Mouse (Mus musculus) spleen, adult 2 months (tissue): ENCODE data around the gene Zeb2. TPM values are rescaled to one million over a fixed set of nuclear protein-coding genes. Genes with fewer than 3 reads are reported as not detected.

Experiments used
- DNase-seq, 2 experiments: peaks; one replicate each; pipeline versions ENCODE4 v3.0.0 to v3.0.0-alpha.2; 2012 to 2021; ENCODE audit warnings: low spot score in 2 of 2, low read depth in 1 of 2
- H3K27ac ChIP-seq: fragments of 200-500 bp; 2 replicates; pipeline ENCODE4 v1.5.1; 2012; ENCODE audit warnings: low read length, inconsistent platforms; ENCODE audit not compliant: insufficient read depth
- H3K27me3 ChIP-seq: fragments of 200-500 bp; 2 replicates; pipeline ENCODE4 v1.6.1; 2012; ENCODE audit warnings: mild to moderate bottlenecking, moderate library complexity, low read length, inconsistent platforms; ENCODE audit not compliant: control insufficient read depth, insufficient read depth
- H3K36me3 ChIP-seq: fragments of 200-500 bp; 2 replicates; pipeline ENCODE4 v1.6.1; 2012; ENCODE audit warnings: mild to moderate bottlenecking, low read length, inconsistent platforms; ENCODE audit not compliant: control insufficient read depth, insufficient read depth
- H3K4me1 ChIP-seq: fragments of 200-500 bp; 2 replicates; pipeline ENCODE4 v1.6.1; 2011; ENCODE audit warnings: inconsistent platforms; ENCODE audit not compliant: control insufficient read depth, insufficient read depth, insufficient read length
- H3K4me3 ChIP-seq: fragments of 200-500 bp; 2 replicates; pipeline ENCODE4 v1.5.1; 2011; ENCODE audit warnings: mild to moderate bottlenecking, inconsistent platforms; ENCODE audit not compliant: insufficient read depth, insufficient read length; ENCODE audit errors: extremely low read depth
- CTCF ChIP-seq: fragments of 200-500 bp; IDR thresholded peaks from 2 replicates; pipeline ENCODE4 v1.5.1; 2011; ENCODE audit warnings: mild to moderate bottlenecking, inconsistent platforms; ENCODE audit not compliant: insufficient read depth, insufficient read length, insufficient replicate concordance; ENCODE audit errors: extremely low read depth
- POLR2A ChIP-seq: fragments of 200-500 bp; IDR thresholded peaks from 2 replicates; pipeline ENCODE4 v1.6.1; 2011; ENCODE audit warnings: low read depth, low read length, inconsistent platforms
- WGBS: fragments of 180-500 bp; shearing (Covaris S2); methylation state at CpG from one replicate; pipeline ENCODE4 v1.1.7; 2018; 5-methylcytosine and 5-hydroxymethylcytosine counted together
- polyA plus RNA-seq: library from polyadenylated mRNA; depleted of rRNA; stranded (reverse); fragments of >200 nt; gene quantifications from 2 replicates; pipeline ENCODE4 v1.2.3, GENCODE M21; 2012

Gene Zeb2
- polyA plus RNA-seq, 1 experiment: 18.4 TPM

DNA sequence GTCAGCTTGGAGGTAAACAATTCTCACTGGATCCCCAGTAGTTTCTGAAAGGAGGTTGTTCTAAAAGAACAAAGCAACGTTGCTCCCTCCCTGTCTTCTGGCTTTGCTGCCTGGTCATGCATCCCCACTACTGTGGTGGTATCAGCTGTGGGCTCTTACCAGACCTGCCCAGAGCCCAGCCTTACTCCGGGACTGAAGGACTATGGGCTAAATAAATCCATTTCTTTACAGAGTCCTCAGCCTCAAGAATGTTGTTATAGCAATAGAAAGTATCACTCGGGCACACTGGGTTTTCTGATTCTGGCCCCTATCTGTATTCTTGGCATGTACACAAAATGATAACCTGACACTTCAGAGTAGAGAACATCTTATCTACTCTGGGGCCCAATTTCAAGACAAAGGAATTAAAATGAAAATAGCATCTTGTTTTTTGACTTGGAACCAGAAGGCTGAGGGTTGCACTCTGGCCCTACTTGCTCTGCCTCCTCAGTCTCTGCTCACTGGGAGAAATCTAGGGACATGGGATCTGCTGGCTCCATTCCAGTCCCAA is 39.2 kb downstream of the Zeb2 start:
- H3K36me3 ChIP-seq: peaks cover 2% of the 10 kb centered on the region; the same call in 1 of the 2 replicates
- H3K27ac ChIP-seq: no peak overlapping the region
- no peaks in the 10 kb centered on the region for H3K27me3 ChIP-seq
- peaks cover 2% of the 10 kb centered on the region for H3K4me1 ChIP-seq
- no peak overlapping the region for H3K4me3 ChIP-seq
- 69% methylated on average over 3 of the region's 3 CpGs for whole genome bisulfite sequencing
- no peak for DNase-seq
- no peak for TF ChIP-seq CTCF
- no peak for TF ChIP-seq POLR2A

DNA sequence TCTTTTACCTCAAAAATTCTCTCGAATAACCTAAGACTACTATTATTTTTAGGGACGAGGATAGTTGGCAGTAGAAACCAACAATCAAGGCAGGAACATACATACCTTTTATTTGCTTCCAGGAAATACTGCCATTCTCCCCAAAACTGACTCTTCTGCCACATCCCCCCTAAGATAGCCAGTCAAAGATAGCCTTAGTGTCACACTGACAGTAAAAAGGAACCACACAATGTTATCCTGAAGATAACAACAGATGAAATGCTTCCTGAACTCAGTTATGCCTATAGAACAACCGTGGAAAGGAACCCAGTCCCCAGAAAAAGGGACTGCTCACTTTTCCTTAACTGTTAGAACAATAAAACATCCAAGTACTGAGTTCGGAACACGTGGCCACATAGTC is 39.8 kb downstream of the Zeb2 start:
- 86% methylated on average over 5 of the region's 5 CpGs for WGBS
- Histone ChIP-seq H3K27me3 (no peaks in the 10 kb centered on the region), H3K4me3 (no peak overlapping the region), H3K36me3 (peaks cover 3% of the 10 kb centered on the region; the same call in 1 of the 2 replicates), H3K27ac (no peak overlapping the region), H3K4me1 (peaks cover 3% of the 10 kb centered on the region)
- no peak for TF ChIP-seq CTCF
- no peak for TF ChIP-seq POLR2A
- no peak for DNase-seq

DNA sequence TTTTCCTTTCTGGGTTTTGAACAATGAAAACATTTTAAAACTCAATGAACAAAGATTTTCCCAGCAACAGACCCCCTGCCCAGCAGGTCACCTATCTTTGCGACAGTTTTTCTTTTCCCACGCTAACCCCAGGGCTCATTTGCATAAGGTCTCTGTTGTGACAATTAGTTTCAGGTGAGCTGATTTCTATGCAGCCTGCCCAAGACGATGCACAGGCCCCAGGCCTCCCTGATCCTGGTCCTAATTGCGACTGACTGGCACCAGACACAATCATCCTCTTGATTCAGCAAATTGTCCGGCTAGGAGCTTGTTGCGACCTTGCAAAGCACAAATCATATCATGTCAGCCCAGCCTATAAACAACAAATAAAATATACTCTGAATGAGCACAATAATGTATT is 44.2 kb downstream of the Zeb2 start:
- TF ChIP-seq POLR2A (no peak), CTCF (no peak)
- no peak overlapping the region; the same call in 1 of the 2 replicates for H3K4me3 ChIP-seq
- H3K36me3 ChIP-seq: peaks cover 6% of the 10 kb centered on the region; the same call in 1 of the 2 replicates
- no peak overlapping the region; the same call in 1 of the 2 replicates for H3K27ac ChIP-seq
- H3K4me1 ChIP-seq: peaks cover 3% of the 10 kb centered on the region
- H3K27me3 ChIP-seq: no peaks in the 10 kb centered on the region
- WGBS: 85% methylated on average over 6 of the region's 6 CpGs
- DNase-seq: no peak

DNA sequence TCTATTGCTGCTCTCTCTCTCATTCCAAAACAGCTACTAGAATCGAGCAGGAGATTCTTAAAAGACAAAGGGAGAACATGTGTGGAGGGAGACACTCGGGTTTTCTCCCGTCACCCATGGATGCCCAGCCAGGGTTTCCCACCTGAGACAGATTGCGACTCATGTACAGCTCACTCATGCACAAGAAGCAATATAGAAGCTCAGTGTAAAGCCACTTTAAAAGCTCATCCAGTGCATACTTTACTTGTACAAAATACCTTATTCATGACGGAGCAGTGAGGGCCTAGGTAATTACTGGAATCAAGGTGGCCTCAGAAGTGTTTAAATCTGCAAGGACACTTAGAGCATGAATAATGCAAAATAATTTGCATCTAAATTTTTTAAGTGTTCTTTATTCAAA is 45.9 kb downstream of the Zeb2 start:
- Histone ChIP-seq H3K27ac (no peak overlapping the region), H3K4me1 (peaks cover 3% of the 10 kb centered on the region), H3K27me3 (no peaks in the 10 kb centered on the region), H3K4me3 (no peak overlapping the region), H3K36me3 (peaks cover 5% of the 10 kb centered on the region; the same call in 1 of the 2 replicates)
- TF ChIP-seq CTCF: no peak
- no peak for TF ChIP-seq POLR2A
- WGBS: 87% methylated on average over 5 of the region's 5 CpGs
- no peak for DNase-seq

DNA sequence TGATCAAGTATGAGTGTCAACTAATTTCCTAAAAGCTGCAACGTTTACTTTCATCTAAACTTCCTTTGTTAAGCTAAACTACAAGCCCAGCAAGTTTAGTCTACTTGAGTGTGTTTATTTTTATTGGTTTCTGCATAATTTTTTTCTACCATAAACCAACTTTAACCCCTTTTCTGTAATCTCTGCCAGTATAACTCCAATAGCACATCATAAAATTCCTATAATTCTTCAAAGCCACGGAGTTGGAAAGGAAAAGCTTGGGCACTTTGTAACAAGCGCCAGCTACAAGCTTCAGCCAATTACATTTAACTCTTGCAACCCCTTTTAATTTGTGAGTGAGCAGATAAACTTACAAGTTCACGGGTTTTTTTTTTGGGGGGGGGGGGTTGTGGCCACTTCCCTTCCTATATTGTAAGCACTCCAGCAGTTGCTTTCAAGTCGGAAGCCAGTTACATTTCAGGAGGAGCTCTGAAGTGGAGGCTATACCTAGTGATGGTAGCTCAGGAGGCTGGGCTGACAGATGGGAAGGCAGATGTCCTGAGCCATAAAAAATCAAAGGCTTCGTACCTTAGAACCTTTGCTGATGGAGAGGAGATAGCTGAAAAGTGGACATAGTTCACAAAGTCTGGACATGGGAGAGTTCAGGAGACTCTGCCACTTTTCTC is 46.5 kb downstream of the Zeb2 start:
- no peaks in the 10 kb centered on the region for H3K27me3 ChIP-seq
- H3K4me3 ChIP-seq: no peak overlapping the region
- peaks cover 3% of the 10 kb centered on the region for H3K4me1 ChIP-seq
- no peak for DNase-seq
- peaks cover 5% of the 10 kb centered on the region; the same call in 1 of the 2 replicates for H3K36me3 ChIP-seq
- TF ChIP-seq CTCF (no peak), POLR2A (no peak)
- no peak overlapping the region for H3K27ac ChIP-seq
- WGBS: 85% methylated on average over 6 of the region's 6 CpGs

DNA sequence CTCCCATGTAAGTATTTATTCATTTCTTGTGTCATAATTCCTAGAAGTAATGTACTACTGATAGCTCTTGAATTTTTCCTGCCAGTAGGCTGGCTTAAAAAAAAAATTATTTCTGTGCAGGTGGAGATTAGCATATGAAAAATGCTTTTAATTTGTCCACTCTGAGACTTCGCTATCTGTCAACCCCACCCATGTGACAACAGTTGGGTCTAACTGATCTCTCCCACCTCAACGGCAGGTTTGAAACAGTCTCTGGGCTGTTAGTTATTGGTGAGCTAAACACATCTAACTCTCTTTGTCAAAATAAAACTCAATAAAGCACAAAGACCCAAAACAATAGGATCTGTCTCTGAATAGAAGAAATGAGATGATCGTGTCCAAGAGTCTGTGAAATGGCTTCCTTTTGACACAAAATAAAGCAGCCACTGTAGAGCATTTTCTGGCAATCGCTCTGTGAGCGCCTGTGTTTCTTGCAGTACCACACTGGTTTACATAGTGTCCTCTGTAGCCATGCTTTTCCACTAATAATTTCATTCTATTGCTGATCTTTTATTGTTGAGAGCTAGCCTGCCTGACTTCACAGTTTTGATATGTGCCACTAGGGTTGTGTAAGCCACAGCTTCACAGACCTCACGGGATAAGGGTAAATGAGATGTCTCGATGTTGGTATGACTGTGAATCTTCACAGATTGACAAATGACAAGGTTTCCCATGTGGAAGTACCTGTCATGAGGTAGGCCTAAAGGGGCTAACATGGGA is 48.2 kb downstream of the Zeb2 start:
- Histone ChIP-seq H3K4me3 (no peak overlapping the region), H3K27ac (no peak overlapping the region), H3K36me3 (peaks cover 5% of the 10 kb centered on the region; the same call in 1 of the 2 replicates), H3K27me3 (no peaks in the 10 kb centered on the region), H3K4me1 (peaks cover 3% of the 10 kb centered on the region)
- WGBS: 90% methylated on average over 7 of the region's 7 CpGs
- DNase-seq: no peak
- TF ChIP-seq CTCF (no peak), POLR2A (no peak)
